In genomic region chr2:167574814-167575213, GRCm38 (mm10) we compare ENCODE assay signal across 9 mouse cellular contexts. TPM values are rescaled to one million over a fixed set of nuclear protein-coding genes. Genes with fewer than 3 reads are reported as not detected.
DNase-seq lines count a peak whose midpoint lies in the region; ATAC-seq and TF ChIP-seq lines count a peak whose summit lies in the region.
"Had no signal": no experiment of that assay in that cellular context is flagged by ENCODE, and none has a peak within 500 bp of the region (broad histone marks: within the 10 kb centered on the region; RNA-seq: fewer than 3 reads in every experiment).

No protein-coding gene starts in this region.

- no peak for TF ChIP-seq CTCF in lung, adult 2 months (IDR thresholded peaks at IDR 0.05; ENCODE audit: insufficient read depth, low read length)

- no peak overlapping the region for H3K4me3 ChIP-seq in lung, adult 2 months (replicated peaks; ENCODE audit: extremely low read depth, low read depth, low read length)
- H3K4me3 ChIP-seq in kidney, embryonic 14.5 days (ENCODE audit: low read length), result no peak overlapping the region
- H3K4me3 ChIP-seq: embryonic facial prominence, embryonic 15.5 days had no signal

- DNase-seq in adrenal gland, adult (ENCODE audit: inconsistent age in 2 of 2, low spot score in 1 of 2), result peak; percentile 75 to 84
- DNase-seq in adrenal gland, postnatal 4 days (ENCODE audit: low spot score in 2 of 2), result no peak
- peak; percentile 84 for DNase-seq in adipocyte (ENCODE audit: low spot score)
- DNase-seq in gastrocnemius, postnatal 14 days, result peak; percentile 81
- DNase-seq in lung, adult 2 months, result peak; percentile 29
- DNase-seq in cerebellum, adult 8-10 months, result no peak
- no peak for DNase-seq in cerebellum, adult 9-10 months

- H3K27ac ChIP-seq in kidney, embryonic 14.5 days (ENCODE audit: low read depth, low read length), result no peak overlapping the region
- H3K27ac ChIP-seq: embryonic facial prominence, embryonic 15.5 days had no signal

- no peak overlapping the region for H3K4me2 ChIP-seq in kidney, embryonic 14.5 days (replicated peaks; ENCODE audit: low read depth, low read length)
- H3K4me2 ChIP-seq: embryonic facial prominence, embryonic 15.5 days had no signal

- H3K4me1 ChIP-seq in lung, adult 2 months (ENCODE audit: control insufficient read depth, insufficient read depth, low read length), result peaks cover 6% of the 10 kb centered on the region; the same call in 1 of the 2 replicates
- H3K4me1 ChIP-seq in kidney, embryonic 14.5 days (ENCODE audit: control insufficient read depth, insufficient read depth, low read length), result peaks cover 11% of the 10 kb centered on the region; the same call in 1 of the 2 replicates

- H3K36me3 ChIP-seq in kidney, embryonic 14.5 days (ENCODE audit: control insufficient read depth, insufficient read depth, low read length), result no peaks in the 10 kb centered on the region
- H3K36me3 ChIP-seq: embryonic facial prominence, embryonic 15.5 days had no signal

- no peak for TF ChIP-seq POLR2A in lung, adult 2 months (IDR thresholded peaks at IDR 0.05; ENCODE audit: borderline replicate concordance, extremely low read depth, low read depth, low read length)

- no peak overlapping the region for H3K9ac ChIP-seq in kidney, embryonic 14.5 days (ENCODE audit: low read depth, low read length)
- H3K9ac ChIP-seq: embryonic facial prominence, embryonic 15.5 days had no signal

- H3K27me3 ChIP-seq in kidney, embryonic 14.5 days (ENCODE audit: control insufficient read depth, insufficient read depth, low read length), result no peaks in the 10 kb centered on the region
- H3K27me3 ChIP-seq: embryonic facial prominence, embryonic 15.5 days had no signal

- no peaks in the 10 kb centered on the region for H3K9me3 ChIP-seq in kidney, embryonic 14.5 days (ENCODE audit: control insufficient read depth, low read length)
- H3K9me3 ChIP-seq: embryonic facial prominence, embryonic 15.5 days had no signal

- intact Hi-C loops in gastrocnemius, postnatal 14 days (cut with DNase I; ENCODE audit: low total_unique reads), result no loop called here

- 51% methylated on average over 9 of the region's 9 CpGs for WGBS in lung, adult 2 months
- WGBS in kidney, embryonic 14.5 days, result 60% methylated on average over 9 of the region's 9 CpGs

- ATAC-seq in kidney, embryonic 14.5 days (ENCODE audit: low FRiP score, low TSS enrichment), result no peak

RNA-seq across cellular contexts. Expression of gene Snai1, which starts 36.8 kb away (rescaled TPM):
- total RNA-seq in adrenal gland, postnatal 4 days (2021), result 10 to 100 TPM; 13.2 to 14.8 TPM
- total RNA-seq in gastrocnemius, postnatal 14 days (2021), result 1 to 10 TPM; 3.2 to 3.5 TPM
- polyA plus RNA-seq in lung, adult 2 months (2012; rRNA removed), result 70.8 and 85.0 TPM in 2 replicates
- polyA plus RNA-seq in kidney, embryonic 14.5 days (2014; fragmentation: Nextera tagmentation; extraction: Ambion mirVana), result 40.4 and 40.8 TPM in 2 replicates

RNA-seq across cellular contexts. Expression of gene Ube2v1, which starts 57.1 kb away (rescaled TPM):
- 100 to 1,000 TPM; 194 to 200 TPM for total RNA-seq in adrenal gland, postnatal 4 days (2021)
- 100 to 1,000 TPM; 158 to 180 TPM for total RNA-seq in gastrocnemius, postnatal 14 days (2021)
- polyA plus RNA-seq in lung, adult 2 months (2012; rRNA removed), result 102 and 135 TPM in 2 replicates
- 212 and 283 TPM in 2 replicates for polyA plus RNA-seq in kidney, embryonic 14.5 days (2014; fragmentation: Nextera tagmentation; extraction: Ambion mirVana)

Comparison
In these comparisons a context has a peak if more than half of its experiments do, and no peak if none do; other contexts are left out.
1. DNase-seq: peak in adrenal gland, adult (2 of 2), adipocyte (single experiment), gastrocnemius, postnatal 14 days (single experiment) and lung, adult 2 months (single experiment); none in adrenal gland, postnatal 4 days (0 of 2), cerebellum, adult 8-10 months (single experiment) and cerebellum, adult 9-10 months (single experiment).